Mouse (Mus musculus): ENCODE data around the gene Zcchc2.

Zcchc2 gene

DNA sequence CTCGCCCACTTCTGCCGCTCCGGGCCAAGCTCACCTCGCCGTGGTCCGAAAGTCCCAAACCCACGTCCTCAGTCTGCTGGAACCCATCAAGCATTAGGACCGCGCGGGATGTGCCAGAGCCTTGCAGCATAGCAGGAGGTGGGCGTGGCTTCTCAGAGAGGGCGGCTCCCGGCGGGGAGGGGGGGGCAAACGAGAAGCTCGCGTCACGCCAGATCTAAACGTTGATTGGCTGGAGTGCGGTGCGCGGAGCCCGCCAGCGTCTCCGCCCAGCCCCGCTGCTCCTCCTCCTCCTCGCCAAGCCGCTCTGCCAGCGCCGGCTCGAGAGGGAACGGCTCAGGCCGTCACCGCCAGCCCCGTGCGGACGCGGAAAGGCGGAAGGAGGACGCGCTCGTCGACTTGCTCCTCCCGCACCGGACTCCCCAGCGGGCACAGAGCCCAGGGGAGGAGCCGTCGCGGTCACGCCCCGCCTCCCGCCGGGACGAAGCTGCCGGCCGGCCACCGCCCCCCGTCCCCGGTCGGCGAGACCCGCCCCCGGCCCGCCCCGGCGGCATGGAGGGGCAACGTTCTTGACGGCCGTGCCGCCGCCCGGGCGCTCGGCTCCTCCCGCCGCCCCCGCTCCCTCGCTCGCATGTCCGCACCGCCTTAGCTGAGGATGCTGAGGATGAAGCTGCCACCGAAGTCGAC lies at the start of gene Zcchc2:
TSS of gene Zcchc2 (plus strand) at position 269 of the 684 bp plus-strand sequence.
- DNase-seq (ENCODE audit: low read depth, low spot score), result peak; percentile 96

DNA sequence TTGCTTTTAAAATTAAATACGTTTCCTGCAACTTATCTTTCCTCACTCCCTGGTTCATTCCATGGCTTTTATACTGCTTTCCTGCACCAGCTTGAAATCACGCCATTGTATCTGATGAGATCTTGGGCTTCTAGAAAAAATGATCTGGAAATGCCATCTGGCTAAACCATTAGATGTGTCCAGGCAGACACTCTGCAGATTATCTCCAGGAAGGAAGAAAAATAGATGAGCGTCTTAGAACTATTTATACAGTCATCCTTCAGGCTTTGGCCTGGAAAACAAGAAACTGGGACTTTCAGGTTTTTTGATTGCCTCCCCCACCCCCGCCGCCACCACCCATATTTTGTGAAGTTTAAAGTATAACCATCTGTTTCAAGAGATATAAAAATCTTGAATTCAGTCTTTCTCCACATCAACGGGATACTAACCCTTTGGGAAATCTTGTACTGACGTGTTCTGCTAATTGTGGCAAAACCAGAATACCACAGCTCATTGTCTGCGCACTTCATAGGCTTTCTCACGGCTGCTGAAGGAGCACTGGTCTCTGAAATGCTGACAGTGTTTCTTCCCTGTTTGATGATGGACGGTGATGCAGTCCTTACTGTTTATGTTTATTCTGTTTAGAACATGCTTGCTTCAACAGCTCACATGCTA lies 45.2 kb upstream of the Zcchc2 start:
- no peak for DNase-seq (ENCODE audit: low read depth, low spot score)

DNA sequence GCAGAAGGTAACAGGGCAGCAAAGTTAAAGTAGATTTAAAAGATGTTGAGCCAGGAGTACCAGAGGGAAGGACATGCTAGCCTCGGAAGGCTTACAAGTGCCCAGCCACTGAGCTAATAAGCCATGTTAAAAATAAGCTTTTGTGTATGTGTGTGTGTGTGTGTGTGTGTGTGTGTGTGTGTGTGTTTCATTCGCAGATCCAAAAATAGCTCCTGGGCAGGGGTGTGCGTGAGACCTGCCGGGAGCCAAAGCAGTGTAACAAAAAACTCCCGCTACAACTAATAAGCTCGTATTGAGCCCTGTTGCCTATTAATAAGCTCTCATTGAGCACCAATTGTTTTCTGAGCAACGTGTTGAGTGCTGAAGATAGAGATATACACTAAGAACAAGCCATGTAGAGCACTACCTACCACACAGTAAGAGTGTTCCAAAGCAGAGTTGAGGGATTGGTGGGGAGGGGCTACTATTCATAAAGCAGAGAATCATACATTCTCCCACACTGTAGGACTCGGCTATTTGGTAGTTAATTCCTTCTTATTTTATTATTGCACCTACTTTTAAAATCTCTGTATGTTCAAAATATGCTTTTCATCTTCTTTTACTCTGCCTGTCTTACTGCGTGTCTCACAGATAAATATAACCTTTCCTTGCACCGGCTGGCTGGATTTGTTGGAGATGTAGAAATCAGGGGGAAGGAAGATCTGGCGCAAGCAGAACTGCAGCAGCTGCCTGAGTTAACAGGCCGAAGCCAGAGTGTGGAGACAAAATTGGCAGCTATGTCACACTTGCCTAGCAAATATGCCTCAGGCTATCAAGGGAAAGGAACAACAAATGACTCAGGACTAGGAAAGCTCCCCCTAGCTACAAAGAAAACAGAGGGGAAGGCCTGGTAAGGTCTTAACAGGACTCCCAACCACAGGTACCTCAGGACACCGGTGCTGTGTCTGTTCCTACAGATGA lies 43.3 kb upstream of the Zcchc2 start:
- DNase-seq (ENCODE audit: low read depth, low spot score), result no peak

GRCm38 (mm10) chr1:105948352-105948751 lies 41.9 kb upstream of the Zcchc2 start:
- DNase-seq (ENCODE audit: low read depth, low spot score), result no peak

DNA sequence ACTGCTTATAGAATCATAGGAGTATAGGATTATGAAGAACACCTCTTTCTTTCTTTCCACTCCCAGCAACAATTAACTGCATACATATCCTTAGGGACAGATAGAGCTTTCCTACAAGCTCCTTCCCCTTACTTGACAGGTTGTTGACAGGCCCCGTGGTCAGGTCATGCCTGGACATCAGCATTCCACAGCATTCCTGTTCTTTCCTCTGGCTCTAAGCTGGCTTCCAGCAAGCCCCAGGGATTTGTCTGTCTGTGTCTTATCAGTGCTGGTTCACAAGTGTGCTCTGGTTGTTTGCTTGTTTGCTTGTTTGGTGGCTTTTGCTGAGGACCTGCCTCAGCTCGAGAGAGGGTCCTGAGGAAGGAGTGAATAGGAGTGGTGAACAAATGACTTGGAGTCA lies 36.6 kb upstream of the Zcchc2 start:
- no peak for DNase-seq (ENCODE audit: low read depth, low spot score)

DNA sequence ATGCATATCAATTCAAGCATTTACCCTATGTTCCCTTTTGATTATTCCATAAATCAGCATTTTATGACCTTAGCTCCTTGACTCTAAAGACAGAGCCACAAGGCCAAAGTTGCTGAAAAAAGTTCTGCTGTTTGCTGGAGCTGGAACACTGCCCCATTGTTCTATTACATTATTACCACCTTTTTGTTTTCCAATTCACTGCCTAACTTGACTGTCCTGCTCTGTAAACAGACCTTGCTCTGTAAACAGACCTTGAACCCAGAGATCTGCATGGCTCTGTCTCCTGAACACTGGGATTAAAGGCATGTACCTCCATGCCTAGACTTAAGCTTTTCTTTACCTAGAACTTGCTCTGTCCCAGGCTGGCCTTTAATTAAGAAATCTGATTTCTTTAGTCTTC lies 36.2 kb upstream of the Zcchc2 start:
- no peak for DNase-seq (ENCODE audit: low read depth, low spot score)

DNA sequence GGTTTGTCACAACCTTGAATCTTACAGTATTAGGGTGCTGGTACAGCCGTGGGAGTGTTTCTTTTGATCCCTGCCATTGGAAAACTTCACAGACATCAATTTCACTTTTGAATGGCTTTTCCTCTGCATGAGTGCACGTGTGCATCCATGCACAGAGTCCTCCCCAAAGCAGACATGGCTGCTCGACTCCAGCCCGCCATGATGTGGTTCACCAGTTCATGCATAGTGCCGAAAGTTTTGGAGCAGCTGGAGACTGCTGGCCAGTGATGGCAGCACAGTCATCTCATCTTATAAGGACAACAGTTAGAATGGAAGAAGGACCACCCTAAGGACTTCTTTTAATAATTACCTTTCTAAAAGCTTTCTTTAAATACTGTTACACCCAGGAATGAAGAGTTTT lies 34.1 kb upstream of the Zcchc2 start:
- no peak for DNase-seq (ENCODE audit: low read depth, low spot score)

DNA sequence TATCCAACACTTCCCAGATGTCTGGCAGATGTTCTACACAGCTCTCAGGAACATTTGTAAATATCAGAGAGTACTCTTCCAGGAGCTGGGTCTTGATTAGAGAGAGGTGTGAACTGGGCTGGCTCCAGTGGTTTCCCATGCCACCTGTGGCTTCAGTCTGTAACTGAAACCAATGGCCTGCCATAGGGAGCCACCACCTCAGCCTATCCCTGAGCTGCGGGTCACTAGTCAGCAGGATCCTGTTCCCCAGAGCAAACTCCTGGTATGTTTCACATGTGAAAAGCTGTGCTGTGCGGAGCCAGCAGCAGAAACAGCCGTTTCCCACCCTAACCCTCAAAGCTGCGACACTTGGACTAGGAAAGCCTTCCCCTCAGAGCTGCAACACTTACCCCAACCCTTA lies 28.7 kb upstream of the Zcchc2 start:
- DNase-seq (ENCODE audit: low read depth, low spot score), result no peak

- DNase-seq (ENCODE audit: low read depth, low spot score), result no peak
Measured at GRCm38 (mm10) chr1:105962084-105962818, 28.0 kb upstream of the Zcchc2 start.

DNA sequence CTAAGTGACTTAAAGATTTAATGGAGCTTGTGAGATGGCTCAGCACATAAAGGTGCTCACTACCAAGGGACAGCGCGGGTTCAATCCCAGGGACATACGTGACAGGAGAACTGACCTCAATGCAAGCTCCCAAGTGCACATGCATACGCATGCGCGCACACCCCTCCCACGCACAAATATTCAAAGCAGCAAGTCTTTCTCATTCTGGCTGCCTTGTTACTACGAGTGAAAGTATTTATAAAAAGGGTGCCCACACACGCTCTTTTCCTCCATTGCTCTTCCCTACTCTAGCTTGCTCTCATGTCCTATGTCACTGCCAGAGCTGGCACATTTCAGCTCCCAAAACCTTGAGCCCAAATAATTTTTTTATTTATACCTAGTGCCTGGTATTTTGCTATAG lies 27.4 kb upstream of the Zcchc2 start:
- DNase-seq (ENCODE audit: low read depth, low spot score), result no peak

- no peak for DNase-seq (ENCODE audit: low read depth, low spot score)
Measured at GRCm38 (mm10) chr1:105964514-105964913, 25.7 kb upstream of the Zcchc2 start.

- DNase-seq (ENCODE audit: low read depth, low spot score), result no peak
Measured at GRCm38 (mm10) chr1:105965189-105965588, 25.0 kb upstream of the Zcchc2 start.

- DNase-seq (ENCODE audit: low read depth, low spot score), result no peak
Measured at GRCm38 (mm10) chr1:105971490-105972170, 18.6 kb upstream of the Zcchc2 start.

DNA sequence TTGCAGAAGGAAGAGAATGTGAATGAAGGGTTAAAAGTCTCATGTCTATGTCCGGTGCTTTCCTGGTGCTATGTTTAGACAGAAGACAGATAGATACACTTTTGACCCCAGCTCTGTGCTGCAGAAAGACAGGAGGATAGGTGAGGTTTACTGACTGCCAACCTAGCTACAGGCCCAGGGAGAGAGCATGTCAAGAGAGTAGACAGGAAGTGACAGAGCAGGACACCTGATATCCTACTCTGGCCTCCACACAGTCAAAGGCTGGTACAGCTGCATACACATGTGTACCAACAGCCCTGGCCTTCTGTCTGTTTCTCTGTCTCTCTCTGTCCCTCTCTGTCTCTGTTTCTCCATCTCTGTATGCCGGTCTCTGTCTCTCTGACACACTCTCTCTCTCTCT lies 16.2 kb upstream of the Zcchc2 start:
- DNase-seq (ENCODE audit: low read depth, low spot score), result no peak

DNA sequence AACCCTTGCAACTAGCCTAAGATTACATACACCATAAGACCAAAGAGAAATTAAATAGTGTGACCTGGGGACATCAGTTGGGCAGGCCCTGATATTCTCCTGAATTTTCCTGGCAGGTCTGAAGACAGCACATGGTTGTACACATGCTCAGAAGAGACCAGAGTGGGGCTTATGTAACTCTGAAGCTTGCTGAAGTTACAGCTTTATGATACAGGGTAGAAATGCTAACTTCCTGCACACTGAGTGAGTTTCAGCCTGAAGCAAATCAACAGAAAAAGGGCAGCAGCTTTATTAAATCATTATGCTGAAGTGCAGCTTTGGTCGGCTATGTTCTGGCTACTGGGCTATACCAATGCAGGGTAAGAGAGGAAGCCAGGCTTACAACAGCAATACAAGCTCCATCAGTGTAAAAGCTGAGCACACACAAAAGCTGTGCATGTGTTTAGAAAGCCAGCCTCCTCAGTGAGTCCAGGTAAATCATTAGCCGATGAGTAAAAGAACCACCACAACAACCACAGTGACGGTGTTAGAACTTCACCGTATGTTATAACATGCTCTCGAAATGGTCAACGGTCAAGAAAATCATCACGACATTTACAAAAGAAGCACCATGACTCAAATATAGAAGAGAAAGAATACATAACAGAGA lies 12.6 kb upstream of the Zcchc2 start:
- DNase-seq (ENCODE audit: low read depth, low spot score), result no peak

DNA sequence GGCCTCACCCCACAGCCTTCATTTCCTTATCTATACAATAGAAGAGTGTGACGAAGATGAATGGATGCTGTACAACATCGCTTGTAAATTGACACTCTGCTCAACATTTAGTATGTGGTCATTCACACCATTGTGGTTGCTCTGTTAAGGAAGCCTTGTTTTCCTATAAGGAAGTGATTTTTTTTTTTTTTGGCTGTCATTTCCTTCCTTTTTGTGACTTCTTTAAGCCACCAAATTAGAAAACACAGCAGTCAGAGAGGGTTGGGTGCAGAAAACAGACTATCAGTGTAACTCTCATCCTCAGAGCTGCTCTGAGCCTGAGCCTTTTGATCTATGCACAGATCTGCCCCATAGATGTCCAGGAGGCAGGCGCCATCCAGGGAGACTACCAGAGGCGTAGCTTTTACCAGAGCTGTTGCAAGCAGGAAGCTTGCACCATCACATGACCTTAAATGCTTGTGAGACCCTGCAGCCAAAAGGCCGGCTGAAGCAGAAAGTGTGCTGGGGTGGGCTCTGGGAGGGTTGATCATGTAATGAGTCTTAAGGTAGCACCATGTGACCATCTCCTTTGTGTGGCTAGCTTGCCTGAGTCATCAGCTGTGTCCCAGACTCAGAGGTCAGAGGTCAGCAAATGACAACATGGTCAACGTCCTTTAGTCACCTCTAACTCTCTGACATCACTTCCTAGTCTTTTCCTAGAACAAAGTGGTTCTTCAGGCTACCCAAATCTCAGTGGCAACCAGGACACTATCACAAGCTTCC lies 9.2 kb upstream of the Zcchc2 start:
- DNase-seq (ENCODE audit: low read depth, low spot score), result no peak

DNA sequence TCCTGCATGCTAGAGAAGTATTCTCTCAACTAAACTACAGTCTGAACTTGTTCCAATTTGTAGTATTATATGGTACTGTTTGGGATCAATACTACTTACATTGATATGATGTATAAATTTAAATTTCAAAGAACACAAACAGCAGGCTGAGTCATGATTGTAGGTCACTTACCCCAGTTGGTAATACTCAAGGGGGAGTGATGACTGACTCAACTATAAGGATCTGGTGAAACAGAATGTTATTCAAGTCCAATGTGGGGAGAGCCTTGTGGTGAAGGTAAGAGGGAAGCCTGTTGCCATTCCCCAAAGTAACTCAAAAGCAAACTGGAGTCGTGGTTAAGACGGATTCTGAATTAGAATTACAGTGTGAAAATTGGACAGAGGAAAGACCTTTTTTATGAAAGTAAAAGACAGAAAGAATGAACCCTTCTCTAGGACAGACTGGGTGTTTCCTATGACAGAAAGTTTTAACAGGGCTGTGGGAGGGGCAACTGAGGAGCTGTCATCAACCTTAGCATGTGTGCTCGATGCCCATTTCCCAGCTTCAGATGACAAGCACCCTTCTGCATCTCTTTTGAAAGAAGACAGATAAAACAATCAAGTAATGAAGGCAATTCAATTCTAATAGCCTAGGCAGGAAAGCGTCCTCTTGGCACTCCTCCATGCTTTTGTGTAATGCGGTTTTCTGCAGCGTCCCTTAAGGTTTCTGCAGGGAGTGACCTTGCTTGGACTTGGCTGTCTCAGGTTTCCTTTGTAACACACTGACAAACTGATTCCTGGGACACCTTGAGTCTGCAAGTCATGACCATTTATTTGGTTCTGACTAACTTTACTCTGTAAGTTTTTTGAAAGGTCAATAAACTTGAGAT lies 7.5 kb upstream of the Zcchc2 start:
- no peak for DNase-seq (ENCODE audit: low read depth, low spot score)

DNA sequence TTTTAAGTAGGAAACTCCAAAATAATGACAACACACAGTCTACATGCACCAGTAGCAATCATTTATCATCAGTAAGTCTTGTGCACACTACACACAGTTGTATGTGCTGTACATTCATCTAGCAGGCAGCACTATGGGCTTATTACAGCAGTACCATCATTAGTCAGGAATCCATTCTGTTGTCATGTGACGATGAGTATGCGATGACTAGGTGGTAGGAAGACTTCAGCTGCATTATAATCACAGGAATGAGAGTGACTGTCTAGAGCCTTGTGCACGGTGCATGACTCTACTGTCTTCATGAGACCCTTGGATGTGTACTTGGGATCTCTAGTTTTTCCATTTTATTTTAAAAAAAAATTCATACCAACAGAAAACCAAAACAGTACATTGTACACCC lies 6.0 kb upstream of the Zcchc2 start:
- DNase-seq (ENCODE audit: low read depth, low spot score), result no peak

- no peak for DNase-seq (ENCODE audit: low read depth, low spot score)
Measured at GRCm38 (mm10) chr1:105988171-105988570, 2.0 kb upstream of the Zcchc2 start.

All from retina, postnatal 7 days (tissue).